Mouse (Mus musculus): Measurements from ENCODE around the gene Tmc4.

DNA sequence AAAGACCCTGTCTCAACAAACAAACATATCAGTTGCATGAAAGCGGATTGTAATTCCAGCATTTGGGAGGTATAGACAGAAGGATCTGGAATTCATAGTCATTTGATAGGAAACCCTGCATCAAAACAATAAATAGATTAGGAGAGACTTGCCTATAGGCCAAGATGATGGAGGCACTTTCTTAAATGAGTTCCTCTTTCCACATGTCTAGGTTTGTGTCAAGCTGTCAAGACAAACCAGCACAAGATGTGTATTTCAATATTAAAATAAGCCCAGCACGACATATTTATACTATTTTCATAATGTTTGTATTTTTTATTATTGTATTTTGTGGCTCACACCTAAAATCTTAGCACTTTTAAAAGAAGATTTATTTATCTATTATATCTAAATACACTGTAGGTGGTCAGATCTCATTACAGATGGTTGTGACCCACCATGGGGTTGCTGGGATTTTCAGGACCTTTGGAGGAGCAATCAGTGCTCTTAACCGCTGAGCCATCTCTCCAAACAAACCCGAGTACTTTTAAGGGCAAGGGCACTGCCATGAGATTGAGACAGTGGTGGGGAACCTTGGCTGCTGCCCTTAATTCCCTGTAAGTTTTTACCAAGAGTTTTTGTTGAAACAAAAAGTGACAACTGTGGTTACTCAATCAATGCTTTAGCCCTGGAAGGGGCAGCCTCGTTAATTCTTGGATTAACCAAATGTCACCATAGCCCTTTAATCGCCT is 26.0 kb upstream of the Tmc4 start:
- TF ChIP-seq CTCF (IDR thresholded peaks at IDR 0.05; ENCODE audit: extremely low read depth, insufficient read length, insufficient replicate concordance, low read depth, low read length) (no peak), POLR2A (IDR thresholded peaks at IDR 0.05; ENCODE audit: low read depth, low read length) (no peak)

All from small intestine, adult 2 months (tissue).